Mouse (Mus musculus): Measurements from ENCODE around the gene Sept9.
A peak's percentile ranks its signal among the peaks of the same experiment; 100 is the strongest.

The Sept9 gene

GRCm38 (mm10) chr11:117265270-117265980, 66.0 kb downstream of the Sept9 start:
- ATAC-seq (ENCODE audit: low TSS enrichment), result no peak

- peak; percentile 33; the same call in 1 of the 2 replicates for ATAC-seq (ENCODE audit: low TSS enrichment)
Measured at GRCm38 (mm10) chr11:117265981-117266905, 66.8 kb downstream of the Sept9 start.

- no peak for ATAC-seq (ENCODE audit: low TSS enrichment)
Measured at GRCm38 (mm10) chr11:117266906-117267721, 67.7 kb downstream of the Sept9 start.

- no peak for ATAC-seq (ENCODE audit: low TSS enrichment)
Measured at GRCm38 (mm10) chr11:117267828-117268227, 68.4 kb downstream of the Sept9 start.

GRCm38 (mm10) chr11:117268304-117268956, 69.0 kb downstream of the Sept9 start:
- no peak for ATAC-seq (ENCODE audit: low TSS enrichment)

GRCm38 (mm10) chr11:117269053-117269702, 69.7 kb downstream of the Sept9 start:
- no peak for ATAC-seq (ENCODE audit: low TSS enrichment)

- no peak for ATAC-seq (ENCODE audit: low TSS enrichment)
Measured at GRCm38 (mm10) chr11:117269946-117270345, 70.5 kb downstream of the Sept9 start.

- ATAC-seq (ENCODE audit: low TSS enrichment), result no peak
Measured at GRCm38 (mm10) chr11:117274973-117275372, 75.5 kb downstream of the Sept9 start.

GRCm38 (mm10) chr11:117275999-117276398, 76.5 kb downstream of the Sept9 start:
- ATAC-seq (ENCODE audit: low TSS enrichment), result no peak; the same call in 1 of the 2 replicates

- no peak for ATAC-seq (ENCODE audit: low TSS enrichment)
Measured at GRCm38 (mm10) chr11:117276946-117277345, 77.5 kb downstream of the Sept9 start.

GRCm38 (mm10) chr11:117278113-117278512, 78.7 kb downstream of the Sept9 start:
- no peak for ATAC-seq (ENCODE audit: low TSS enrichment)

GRCm38 (mm10) chr11:117278514-117278913, 79.1 kb downstream of the Sept9 start:
- ATAC-seq (ENCODE audit: low TSS enrichment), result no peak

GRCm38 (mm10) chr11:117279993-117280392, 80.5 kb downstream of the Sept9 start:
- no peak for ATAC-seq (ENCODE audit: low TSS enrichment)

GRCm38 (mm10) chr11:117283048-117283888, 83.8 kb downstream of the Sept9 start:
- no peak for ATAC-seq (ENCODE audit: low TSS enrichment)

- ATAC-seq (ENCODE audit: low TSS enrichment), result no peak
Measured at GRCm38 (mm10) chr11:117283889-117284450, 84.5 kb downstream of the Sept9 start.

- peak; percentile 38; the same call in 1 of the 2 replicates for ATAC-seq (ENCODE audit: low TSS enrichment)
Measured at GRCm38 (mm10) chr11:117284721-117285605, 85.5 kb downstream of the Sept9 start.

- ATAC-seq (ENCODE audit: low TSS enrichment), result no peak
Measured at GRCm38 (mm10) chr11:117285606-117285931, 86.1 kb downstream of the Sept9 start.

GRCm38 (mm10) chr11:117287792-117288191, 88.3 kb downstream of the Sept9 start:
- no peak for ATAC-seq (ENCODE audit: low TSS enrichment)

GRCm38 (mm10) chr11:117288765-117289164, 89.3 kb downstream of the Sept9 start:
- no peak for ATAC-seq (ENCODE audit: low TSS enrichment)

Data from frontal cortex, adult (tissue).